Mouse (Mus musculus) cerebellum, postnatal 36 days (tissue): Measurements from ENCODE around the gene Crct1.
A peak's percentile ranks its signal among the peaks of the same experiment; 100 is the strongest.

ENCODE experiments used
- DNase-seq, 2 experiments: peaks; one replicate each; pipeline ENCODE4 v3.0.0; 2021 to 2022; ENCODE audit warnings: mixed read lengths in 2 of 2

Gene Crct1

DNA sequence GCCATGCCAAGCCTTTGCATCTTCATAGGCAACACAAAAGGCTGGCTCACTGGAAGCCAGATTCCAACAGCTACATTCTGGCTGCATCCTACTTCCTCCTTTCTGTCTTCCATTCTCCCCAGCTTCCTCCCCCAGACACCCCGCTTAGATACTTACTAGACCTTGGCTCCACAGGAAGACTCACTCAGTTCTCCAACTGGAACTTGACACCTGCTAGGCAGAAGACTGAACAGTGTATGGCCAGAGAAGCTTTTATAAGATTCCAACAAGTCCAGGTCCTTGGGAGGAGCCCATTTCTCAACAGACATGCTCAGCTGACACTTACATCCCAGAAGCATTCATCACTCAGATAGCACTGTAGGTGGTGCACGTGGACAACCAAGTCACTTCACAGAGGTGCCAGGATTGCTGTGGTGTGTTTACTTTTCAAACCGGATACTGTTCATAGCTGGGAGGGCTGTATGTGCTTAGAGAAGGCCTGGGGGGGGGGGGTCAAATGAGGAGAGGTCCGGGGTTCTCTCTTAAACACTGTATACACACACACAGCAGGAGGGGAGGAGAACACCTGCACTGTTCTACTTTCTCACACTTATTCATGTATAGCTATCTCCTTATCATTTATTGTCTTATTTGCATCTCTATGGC lies at the start of gene Crct1:
Gene Crct1, minus strand, starts transcription at position 228 of the 645 bp plus-strand sequence.
- DNase-seq = no peak

DNA sequence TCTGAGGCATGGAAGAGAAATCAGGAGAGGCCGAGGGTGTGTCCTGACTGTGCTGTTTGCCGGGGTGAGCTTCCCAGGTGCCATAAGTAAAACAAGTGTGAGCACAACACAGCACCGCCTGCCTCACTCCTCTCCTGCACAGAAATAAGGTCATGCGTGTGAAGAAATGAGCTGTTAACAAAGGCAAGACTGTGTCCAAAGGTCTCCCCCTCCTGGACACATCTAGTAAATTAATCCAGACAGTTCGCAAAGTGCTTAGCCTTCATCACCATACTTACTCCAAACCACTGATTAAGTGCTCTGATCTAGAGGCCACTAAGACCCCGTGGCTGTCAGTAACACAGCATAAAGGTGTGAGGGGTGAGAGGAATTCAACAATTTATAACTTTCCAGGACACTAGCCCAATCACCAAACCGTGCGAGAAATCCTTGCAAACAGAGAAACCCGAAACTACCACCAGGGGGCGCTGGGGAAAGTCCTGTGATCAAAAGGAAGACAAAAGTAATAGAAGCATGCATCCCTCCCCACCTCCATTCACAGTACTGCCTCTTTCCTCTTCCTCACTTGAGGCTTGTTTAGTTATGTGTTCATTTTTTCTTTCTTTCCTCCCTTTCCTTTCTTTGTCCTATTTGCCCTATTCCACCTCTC lies 37.5 kb upstream of the Crct1 start:
- no peak for DNase-seq

DNA sequence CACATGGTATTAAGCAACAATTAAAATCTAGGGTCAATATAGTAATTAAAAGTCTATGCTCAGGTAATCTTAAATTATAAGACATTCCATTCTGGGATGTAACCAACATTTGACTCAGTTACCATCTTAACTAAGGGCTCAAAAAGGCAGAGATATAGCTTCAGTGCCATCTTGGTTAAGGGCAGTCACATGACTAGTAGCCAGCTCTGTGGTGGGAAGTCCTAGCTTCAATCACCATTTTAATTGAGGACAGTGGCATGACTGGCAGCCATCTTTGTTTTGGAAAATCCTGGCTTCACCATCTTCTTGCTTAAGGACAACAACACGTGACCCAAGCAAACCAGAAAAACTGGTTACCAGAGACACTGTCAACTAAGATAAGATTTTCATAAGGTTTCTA lies 34.7 kb upstream of the Crct1 start:
- DNase-seq = no peak

DNA sequence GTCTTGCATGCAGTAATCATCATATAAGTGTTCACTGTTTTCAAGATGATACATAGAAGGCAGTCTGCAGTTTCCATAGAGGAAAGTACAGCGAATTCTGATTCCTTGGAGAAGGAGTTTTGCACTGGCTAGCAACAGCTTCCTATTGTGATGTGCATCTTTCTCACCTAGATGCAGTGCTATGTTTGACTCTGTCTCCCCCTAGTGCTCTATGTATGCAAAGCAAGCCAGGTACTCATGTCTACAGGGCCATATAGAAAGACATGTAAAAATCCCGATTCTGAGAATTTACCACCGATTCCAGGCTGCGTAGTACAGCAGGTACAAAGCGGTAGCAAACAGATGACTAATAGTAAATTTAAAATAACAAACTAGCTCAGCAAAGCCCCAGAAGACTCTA lies 16.0 kb upstream of the Crct1 start:
- peak in 1 of 2 experiments; percentile 7 for DNase-seq

DNA sequence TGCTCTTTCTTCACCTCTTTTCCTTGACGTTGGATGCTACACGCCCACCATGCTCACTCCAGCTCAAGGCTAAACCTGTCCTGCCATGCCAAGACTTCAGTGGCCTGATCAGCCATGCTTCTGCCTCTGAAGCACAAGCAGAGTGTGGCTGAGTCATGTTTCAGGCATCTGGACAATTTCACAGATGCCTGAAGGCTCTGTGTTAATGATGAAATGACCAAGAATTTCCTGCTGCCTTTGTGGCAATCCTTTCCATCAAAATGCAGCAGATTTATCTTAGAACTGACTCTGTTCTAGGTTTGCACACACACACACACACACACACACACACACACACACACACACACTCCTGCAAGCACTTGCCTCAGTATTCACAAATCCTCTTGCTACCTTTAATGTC lies 10.0 kb upstream of the Crct1 start:
- no peak for DNase-seq

DNA sequence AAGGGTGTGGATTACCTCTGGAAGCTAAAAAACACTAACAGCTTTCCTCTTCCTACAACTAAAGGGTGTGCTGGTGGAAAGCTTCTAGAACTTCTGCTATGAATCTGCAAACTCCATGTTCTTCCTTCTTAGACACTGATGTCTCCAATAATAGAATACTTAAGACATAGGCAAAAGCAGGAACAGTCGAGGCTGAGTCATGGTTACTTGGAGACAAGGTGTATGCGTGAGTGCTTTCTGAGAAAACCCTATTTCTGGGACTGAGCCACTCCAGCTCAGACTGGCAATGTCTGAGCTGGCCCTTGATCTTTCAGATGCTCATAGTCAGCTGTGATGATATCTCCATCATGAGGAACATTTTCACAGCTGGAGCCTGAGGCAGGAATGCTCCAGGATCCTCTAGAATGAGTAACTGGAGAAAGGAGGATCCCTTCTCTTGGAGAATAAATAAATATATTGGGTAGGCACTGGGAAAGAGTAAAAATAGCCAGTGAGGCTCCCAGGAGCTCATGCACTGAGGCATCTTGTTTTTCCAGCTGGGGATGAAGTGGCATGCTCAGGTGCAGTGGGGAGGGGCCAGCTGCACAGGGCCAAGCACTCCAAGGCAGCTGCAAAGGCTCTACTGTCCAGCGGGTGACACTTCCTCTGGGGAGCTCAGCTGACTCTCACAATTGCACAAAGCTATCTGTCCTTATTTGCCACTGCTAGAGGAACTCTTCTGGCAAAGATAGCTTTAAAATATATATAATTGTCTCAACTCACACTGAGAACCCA lies 8.1 kb upstream of the Crct1 start:
- DNase-seq = no peak

DNA sequence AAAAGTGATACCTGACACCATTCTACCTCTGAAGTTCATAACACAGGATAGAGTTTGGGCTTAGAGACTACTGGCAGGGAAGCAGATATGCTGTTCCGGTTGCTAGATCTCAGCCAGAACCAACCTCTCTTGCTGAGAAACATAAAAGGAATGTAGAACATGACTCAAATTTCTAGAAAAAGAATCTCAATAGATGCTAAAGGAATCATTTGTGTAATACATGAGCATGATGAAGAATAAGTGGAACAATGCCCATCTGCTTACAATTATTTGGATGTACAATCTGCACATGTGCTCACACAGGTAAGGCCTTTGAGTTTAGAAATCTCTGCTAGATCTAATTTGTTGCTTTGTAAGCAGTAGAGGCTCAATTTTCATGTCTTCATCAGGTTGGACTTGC lies 5.7 kb upstream of the Crct1 start:
- no peak for DNase-seq

DNA sequence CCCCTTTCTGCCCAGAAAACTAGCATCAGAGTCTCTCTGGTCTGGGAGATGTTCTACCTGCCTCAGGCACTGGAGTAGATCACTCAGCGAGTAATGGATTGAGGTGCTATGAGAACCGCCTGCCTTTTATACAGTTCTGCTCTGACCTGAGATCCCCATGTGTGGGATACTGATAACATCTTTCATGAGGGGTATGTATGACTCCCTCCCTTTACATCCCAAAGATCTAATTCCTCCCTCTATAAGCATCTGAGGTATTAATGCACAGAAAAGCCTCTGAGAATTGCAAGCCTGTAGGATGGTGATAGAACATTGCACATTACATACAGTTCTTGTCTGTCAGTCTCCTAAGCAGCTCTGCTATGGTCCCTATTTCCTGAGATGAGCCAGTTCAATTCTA lies 3.5 kb upstream of the Crct1 start, which contains the start of gene Lce1m:
Gene Lce1m, minus strand, starts transcription at position 101 of the 400 bp plus-strand sequence.
- DNase-seq = no peak

DNA sequence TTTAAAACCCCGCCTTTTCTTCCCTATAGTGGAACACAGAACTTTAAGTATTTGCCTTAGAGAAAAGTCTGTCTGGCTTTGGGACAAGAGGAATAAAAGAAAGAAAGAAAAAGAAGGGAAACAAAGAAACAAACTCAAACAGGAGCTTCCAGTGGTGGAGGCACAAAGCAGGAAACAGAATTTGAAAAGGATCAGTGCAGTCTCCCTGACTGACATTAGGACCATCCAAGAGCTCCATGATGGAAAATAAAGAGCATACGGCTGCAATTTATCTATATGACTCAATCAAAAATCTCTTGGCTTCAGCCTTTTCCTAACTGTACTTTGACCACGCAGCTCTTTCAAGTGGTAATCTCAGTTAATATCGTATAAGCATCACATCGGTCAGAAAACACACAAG lies 616 bp downstream of the Crct1 start:
- no peak for DNase-seq

DNA sequence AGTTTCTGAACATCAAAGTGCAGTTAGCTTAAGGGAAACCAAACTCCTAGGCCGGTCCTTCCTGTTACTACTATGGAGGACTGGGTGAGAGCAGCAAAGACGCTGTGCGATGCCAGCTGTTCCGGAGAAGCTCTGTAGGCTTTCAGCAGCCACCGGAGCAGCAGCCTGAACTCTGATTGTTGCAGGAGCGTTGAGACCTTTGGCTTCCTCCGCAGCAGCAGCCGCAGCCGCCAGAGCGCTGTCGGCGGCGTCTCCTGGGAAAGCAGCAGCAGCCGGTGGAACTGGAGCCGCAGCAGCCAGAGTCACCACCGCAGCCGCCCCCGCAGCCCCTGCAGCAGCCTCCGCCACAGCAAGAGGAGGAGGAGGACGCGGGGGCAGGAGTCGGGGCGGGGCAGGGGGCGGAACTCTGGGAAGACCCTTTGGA lies 1.1 kb downstream of the Crct1 start:
- no peak for DNase-seq

DNA sequence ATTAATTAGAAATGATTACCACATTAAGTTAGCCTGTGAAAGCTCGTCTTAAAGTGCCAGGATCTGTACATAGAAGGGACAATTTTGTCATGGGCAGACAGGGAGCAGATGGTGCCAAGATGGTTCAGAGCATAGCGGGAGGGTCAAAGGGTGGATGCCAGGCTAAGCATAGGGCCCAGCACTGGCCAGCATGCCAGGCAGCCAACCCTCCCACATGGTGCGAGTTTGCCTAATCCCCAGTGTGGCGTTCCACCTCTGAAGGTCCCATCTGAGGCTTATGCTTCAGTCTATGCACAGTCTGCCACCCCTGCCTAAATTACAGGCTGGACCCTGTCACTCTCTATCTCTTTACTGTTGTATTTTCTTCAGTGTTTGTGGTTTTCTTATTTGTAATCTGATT lies 12.6 kb downstream of the Crct1 start:
- DNase-seq = no peak

DNA sequence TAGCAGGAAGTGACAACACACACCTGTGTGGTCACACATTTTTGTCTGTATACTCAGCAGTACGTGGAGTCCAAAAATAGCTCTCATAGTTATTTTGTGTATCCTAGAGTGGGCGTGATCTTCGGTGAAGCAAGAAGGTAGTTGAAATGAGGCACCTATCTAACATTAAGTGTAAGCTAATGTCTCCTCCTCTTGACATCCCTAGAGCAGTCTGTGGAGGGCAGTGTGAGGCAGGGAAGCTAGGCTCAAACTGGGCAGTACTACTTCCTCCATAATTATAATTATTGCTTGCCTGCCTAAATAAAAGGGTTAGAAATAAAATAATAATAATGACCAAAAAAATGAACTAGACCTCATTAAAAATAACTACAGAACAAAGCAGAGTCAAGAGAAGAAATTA lies 14.9 kb downstream of the Crct1 start:
- no peak for DNase-seq

DNA sequence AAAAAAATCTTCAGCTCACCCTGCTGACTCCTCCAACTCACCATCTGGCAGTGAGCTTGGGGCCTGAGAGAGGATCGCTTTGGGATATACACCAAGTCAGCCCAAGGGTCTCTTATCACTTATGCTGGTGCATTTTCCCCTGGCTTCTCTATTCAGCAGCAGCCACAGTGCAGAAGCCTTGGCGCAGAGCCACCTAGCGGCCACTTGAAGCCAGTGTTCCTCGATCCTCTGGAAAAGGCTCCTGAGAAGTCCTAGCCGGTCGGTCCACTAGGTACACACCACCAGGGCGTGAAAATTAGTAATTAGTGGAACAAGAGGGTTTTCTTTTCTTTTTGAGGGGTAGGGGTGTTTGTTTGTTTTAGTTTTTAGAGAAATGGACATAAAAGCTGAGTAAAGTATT lies 16.8 kb downstream of the Crct1 start:
- DNase-seq = peak; percentile 57 to 63

DNA sequence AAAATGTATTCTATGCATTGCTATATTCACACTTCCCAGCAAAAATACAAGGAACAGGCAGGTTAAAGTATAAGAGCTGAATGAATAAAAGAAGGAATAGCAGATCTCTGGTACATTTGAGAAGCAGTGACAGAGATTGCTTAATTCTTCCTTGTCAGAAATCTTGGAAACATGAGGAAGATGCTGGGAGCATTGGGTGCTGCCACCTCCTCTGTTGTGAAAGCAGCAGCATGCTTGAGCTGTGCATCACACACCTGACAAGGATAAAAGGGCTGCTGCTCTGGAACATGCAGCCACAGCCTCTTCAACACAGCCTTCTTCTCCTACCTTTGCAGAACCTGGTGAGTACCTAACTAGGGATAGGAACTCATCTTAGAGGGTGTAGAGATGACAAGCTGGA lies 23.6 kb downstream of the Crct1 start, which contains the start of gene Lce3f:
Gene Lce3f, plus strand, starts transcription at position 301 of the 400 bp plus-strand sequence.
- DNase-seq = no peak

DNA sequence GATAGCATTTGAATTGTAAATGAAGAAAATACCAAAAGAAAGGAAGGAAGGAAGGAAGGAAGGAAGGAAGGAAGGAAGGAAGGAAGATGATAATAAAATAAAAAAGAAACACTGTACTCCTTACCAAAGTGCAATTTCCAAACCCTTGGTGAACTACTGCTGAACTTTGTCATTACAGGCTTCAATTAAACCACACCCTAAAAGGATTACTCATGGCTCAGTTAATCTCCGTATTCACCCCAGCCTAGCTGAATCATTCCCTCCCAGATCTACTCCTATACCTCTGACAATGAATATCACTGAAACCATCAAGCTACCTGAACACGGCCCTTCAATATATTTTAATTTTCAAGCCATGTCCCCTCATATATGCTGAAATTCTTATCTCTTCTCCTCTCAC lies 37.0 kb downstream of the Crct1 start:
- no peak for DNase-seq

DNA sequence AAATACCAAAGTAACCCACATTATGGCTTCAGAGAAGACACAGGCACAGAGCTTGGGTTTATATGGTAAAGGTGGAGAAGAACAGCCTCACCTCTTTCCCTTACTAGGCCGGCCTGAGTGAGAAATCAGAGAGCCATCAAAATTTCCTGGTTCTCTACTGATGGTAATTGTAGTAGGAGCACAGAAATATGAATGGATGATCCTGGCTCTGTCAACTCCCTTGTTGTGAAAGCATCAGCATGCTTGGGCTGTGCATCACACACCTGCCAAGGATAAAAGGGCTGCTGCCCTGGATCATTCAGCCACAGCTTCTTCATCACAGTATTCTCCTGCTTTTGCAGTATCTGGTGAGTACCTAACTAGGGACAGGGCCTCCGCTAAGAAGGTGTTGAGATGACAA lies 48.7 kb downstream of the Crct1 start, which contains the start of gene Lce3e:
Gene Lce3e, plus strand, starts transcription at position 301 of the 400 bp plus-strand sequence.
- no peak for DNase-seq
